Mouse (Mus musculus): ENCODE measurements at regions not wholly inside any gene's neighbourhood (a gene's known extent, or its start where the extent isn't known, plus 50 kb on each side); places are given as distances from the start of the nearest gene placed in this dataset.

DNA sequence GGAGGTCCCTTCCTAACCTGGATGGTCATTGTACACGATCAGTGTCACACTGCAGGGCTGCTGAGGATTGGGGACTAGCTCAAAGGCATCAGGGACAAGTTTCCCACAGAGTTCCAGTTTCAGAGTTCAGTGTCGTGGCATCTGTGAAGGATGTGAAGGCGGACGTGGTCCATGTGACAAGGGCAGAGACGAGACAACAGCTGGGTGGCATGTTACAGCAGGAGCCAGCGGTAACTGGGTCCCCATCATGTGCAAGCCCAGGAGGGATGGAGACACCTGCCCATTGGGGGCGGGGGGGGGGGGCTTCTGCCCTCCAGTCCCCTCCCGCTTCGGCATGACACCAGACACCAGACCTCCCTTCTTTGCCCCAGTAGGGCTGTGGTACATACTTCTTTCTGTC lies 241.6 kb downstream of the Opa1 start:
- TF ChIP-seq CTCF (IDR thresholded peaks at IDR 0.05; ENCODE audit: low read depth, low read length): no peak
- no peak for TF ChIP-seq POLR2A (IDR thresholded peaks at IDR 0.05; ENCODE audit: extremely low read depth, insufficient read depth, low read length)
